ENCODE assay signal across 8 mouse cellular contexts in genomic region chr5:134100232-134100771, GRCm38 (mm10). TPM values are rescaled to one million over a fixed set of nuclear protein-coding genes. Genes with fewer than 3 reads are reported as not detected.
DNase-seq lines count a peak whose midpoint lies in the region; ATAC-seq lines count a peak whose summit lies in the region.

No protein-coding gene starts in this region.

- H3K4me3 ChIP-seq in megakaryocyte, embryonic 14.5 days (replicated peaks) = peak overlapping the region; percentile 95
- peak overlapping the region; percentile 81 for H3K4me3 ChIP-seq in hindbrain, embryonic 12.5 days
- H3K4me3 ChIP-seq in liver, embryonic 13.5 days (replicated peaks) = peak overlapping the region; percentile 64
- H3K4me3 ChIP-seq in stomach, embryonic 15.5 days (replicated peaks) = peak overlapping the region; percentile 73

- H3K27me3 ChIP-seq in megakaryocyte, embryonic 14.5 days (replicated peaks) = peaks cover 13% of the 10 kb centered on the region
- H3K27me3 ChIP-seq in hindbrain, embryonic 12.5 days = no peaks in the 10 kb centered on the region
- peaks cover 18% of the 10 kb centered on the region for H3K27me3 ChIP-seq in liver, embryonic 13.5 days
- H3K27me3 ChIP-seq in stomach, embryonic 15.5 days (replicated peaks) = no peaks in the 10 kb centered on the region

- H3K4me1 ChIP-seq in megakaryocyte, embryonic 14.5 days = peaks cover 27% of the 10 kb centered on the region
- peaks cover 34% of the 10 kb centered on the region for H3K4me1 ChIP-seq in hindbrain, embryonic 12.5 days
- H3K4me1 ChIP-seq in liver, embryonic 13.5 days (replicated peaks) = peaks cover 14% of the 10 kb centered on the region
- H3K4me1 ChIP-seq in stomach, embryonic 15.5 days = peaks cover 17% of the 10 kb centered on the region; the same call in 1 of the 2 replicates

- H3K9ac ChIP-seq in hindbrain, embryonic 12.5 days = peak overlapping the region; percentile 88
- H3K9ac ChIP-seq in liver, embryonic 13.5 days = peak overlapping the region; percentile 68
- H3K9ac ChIP-seq in stomach, embryonic 15.5 days = 0 out of 2 replicates have a peak overlapping the region, but pooled peaks have one; percentile 58

- peaks cover 7% of the 10 kb centered on the region; the same call in 1 of the 2 replicates for H3K9me3 ChIP-seq in megakaryocyte, embryonic 14.5 days
- no peaks in the 10 kb centered on the region for H3K9me3 ChIP-seq in hindbrain, embryonic 12.5 days (replicated peaks)
- H3K9me3 ChIP-seq in liver, embryonic 13.5 days (replicated peaks) = no peaks in the 10 kb centered on the region; the same call in 1 of the 2 replicates
- H3K9me3 ChIP-seq in stomach, embryonic 15.5 days = no peaks in the 10 kb centered on the region

- WGBS in hindbrain, embryonic 12.5 days = 3% methylated on average over 17 of the region's 17 CpGs
- WGBS in liver, embryonic 13.5 days (ENCODE audit: insufficient replicate concordance) = 9% methylated on average over 17 of the region's 17 CpGs
- 3% methylated on average over 16 of the region's 17 CpGs for WGBS in stomach, embryonic 15.5 days

- no peak for ATAC-seq in megakaryocyte, adult 5-6 weeks (ENCODE audit: poor library complexity, severe bottlenecking)
- ATAC-seq in hindbrain, embryonic 12.5 days (ENCODE audit: low FRiP score) = peak; percentile 33
- peak; percentile 19; the same call in 1 of the 2 replicates for ATAC-seq in liver, embryonic 13.5 days (ENCODE audit: low read depth)
- ATAC-seq in stomach, embryonic 15.5 days (ENCODE audit: insufficient read depth, low FRiP score, low read depth) = no peak

- peak overlapping the region; percentile 86 for H3K27ac ChIP-seq in hindbrain, embryonic 12.5 days
- H3K27ac ChIP-seq in liver, embryonic 13.5 days = no peak overlapping the region
- no peak overlapping the region for H3K27ac ChIP-seq in stomach, embryonic 15.5 days

- DNase-seq in adrenal gland, adult (ENCODE audit: inconsistent age in 2 of 2, low spot score in 1 of 2) = peak; percentile 27 to 54
- DNase-seq in adrenal gland, postnatal 10 days = no peak
- no peak for DNase-seq in liver, embryonic 13.5 days
- no peak for DNase-seq in right cerebral cortex, adult 18-20 months

- peak overlapping the region; percentile 87 for H3K4me2 ChIP-seq in hindbrain, embryonic 12.5 days (replicated peaks)
- peak overlapping the region; percentile 85 for H3K4me2 ChIP-seq in liver, embryonic 13.5 days
- H3K4me2 ChIP-seq in stomach, embryonic 15.5 days = peak overlapping the region; percentile 96

- H3K36me3 ChIP-seq in megakaryocyte, embryonic 14.5 days (replicated peaks; ENCODE audit: low read length) = no peaks in the 10 kb centered on the region
- peaks cover 9% of the 10 kb centered on the region for H3K36me3 ChIP-seq in hindbrain, embryonic 12.5 days
- H3K36me3 ChIP-seq in liver, embryonic 13.5 days = no peaks in the 10 kb centered on the region
- no peaks in the 10 kb centered on the region for H3K36me3 ChIP-seq in stomach, embryonic 15.5 days

RNA-seq across cellular contexts. Expression of gene Castor2, which starts 0.8 kb away (rescaled TPM):
- total RNA-seq in adrenal gland, postnatal 10 days (2021) = 10 to 100 TPM; 14.0 to 19.7 TPM
- 0.22 and 2.1 TPM in 2 replicates for polyA plus RNA-seq in megakaryocyte, embryonic 14.5 days (2012; ENCODE audit: insufficient read depth, low replicate concordance)
- 5.7 and 7.2 TPM in 2 replicates for total RNA-seq in megakaryocyte, adult 5-6 weeks (2015)
- 2.1 TPM in 2 replicates for total RNA-seq in megakaryocyte, adult 5-6 weeks (2017)
- polyA plus RNA-seq in hindbrain, embryonic 12.5 days (2016; fragmentation: Nextera tagmentation; extraction: Ambion mirVana) = 22.4 and 24.1 TPM in 2 replicates
- 0.54 and 0.65 TPM in 2 replicates for polyA plus RNA-seq in liver, embryonic 13.5 days (2015; fragmentation: Nextera tagmentation; extraction: Ambion mirVana)
- 4.5 and 5.1 TPM in 2 replicates for polyA plus RNA-seq in stomach, embryonic 15.5 days (2015; fragmentation: Nextera tagmentation; extraction: Ambion mirVana)

Comparison
In these comparisons a context has a peak if more than half of its experiments do, and no peak if none do; other contexts are left out.
1. DNase-seq: peak in adrenal gland, adult (2 of 2); none in adrenal gland, postnatal 10 days (single experiment), liver, embryonic 13.5 days (single experiment) and right cerebral cortex, adult 18-20 months (single experiment).
2. ATAC-seq: peak in hindbrain, embryonic 12.5 days (single experiment) and liver, embryonic 13.5 days (single experiment); none in megakaryocyte, adult 5-6 weeks (single experiment) and stomach, embryonic 15.5 days (single experiment).
3. Peak in every context shown above with its lines, with median percentiles within 50 percentile points of each other: H3K4me3 ChIP-seq, H3K4me2 ChIP-seq and H3K9ac ChIP-seq.